Mouse (Mus musculus) intestine, embryonic 16.5 days (tissue): ENCODE measurements around the gene Cyb5r4. TPM values are rescaled to one million over a fixed set of nuclear protein-coding genes. Genes with fewer than 3 reads are reported as not detected.

Experiments used
- ATAC-seq: fragments of 200-750 bp; cut with Nextera tagmentation; 2 replicates; pipeline ENCODE4 v1.8.0; 2017; ENCODE audit warnings: moderate TSS enrichment, moderate library complexity
- H3K27ac ChIP-seq: fragments of 300-500 bp; sonication (generic); 2 replicates; pipeline ENCODE4 v1.5.1; 2014; ENCODE audit warnings: mild to moderate bottlenecking, low read length
- H3K27me3 ChIP-seq: fragments of 300-500 bp; sonication (generic); replicated peaks from 2 replicates; pipeline ENCODE4 v1.6.1; 2014; ENCODE audit warnings: low read length, control low read depth, mixed read lengths; ENCODE audit not compliant: control insufficient read depth, insufficient read depth
- H3K36me3 ChIP-seq: fragments of 300-500 bp; sonication (generic); 2 replicates; pipeline ENCODE4 v1.6.1; 2014; ENCODE audit warnings: low read length, control low read depth; ENCODE audit not compliant: control insufficient read depth, insufficient read depth
- H3K4me1 ChIP-seq: fragments of 300-500 bp; sonication (generic); 2 replicates; pipeline ENCODE4 v1.6.1; 2014; ENCODE audit warnings: low read length, control low read depth, mixed read lengths; ENCODE audit not compliant: control insufficient read depth, insufficient read depth
- H3K4me2 ChIP-seq: fragments of 300-500 bp; sonication (generic); 2 replicates; pipeline ENCODE4 v1.6.1; 2014; ENCODE audit warnings: low read depth, low read length, control low read depth
- H3K4me3 ChIP-seq: fragments of 300-500 bp; sonication (generic); 2 replicates; pipeline ENCODE4 v1.5.1; 2014; ENCODE audit warnings: mild to moderate bottlenecking, low read length
- H3K9ac ChIP-seq: fragments of 300-500 bp; sonication (generic); 2 replicates; pipeline ENCODE4 v1.6.1; 2014; ENCODE audit warnings: low read depth, low read length
- H3K9me3 ChIP-seq: fragments of 300-500 bp; sonication (generic); 2 replicates; pipeline ENCODE4 v1.6.1; 2016; ENCODE audit warnings: low read length, control low read depth; ENCODE audit not compliant: control insufficient read depth
- WGBS: fragments of 180-500 bp; shearing (Covaris S2); extraction: QIAGEN DNeasy Blood & Tissue Kit; methylation state at CpG from one replicate; pipeline ENCODE4 v1.1.7; 2014; 5-methylcytosine and 5-hydroxymethylcytosine counted together
- polyA plus RNA-seq: library from polyadenylated mRNA; unstranded; fragments of >200 nt; fragmentation: Nextera tagmentation; extraction: Ambion mirVana; gene quantifications from 2 replicates; pipeline ENCODE4 v1.2.1, GENCODE M21; 2015

The Cyb5r4 gene
- polyA plus RNA-seq, 1 experiment from 2014 or later, result 56.4 TPM

DNA sequence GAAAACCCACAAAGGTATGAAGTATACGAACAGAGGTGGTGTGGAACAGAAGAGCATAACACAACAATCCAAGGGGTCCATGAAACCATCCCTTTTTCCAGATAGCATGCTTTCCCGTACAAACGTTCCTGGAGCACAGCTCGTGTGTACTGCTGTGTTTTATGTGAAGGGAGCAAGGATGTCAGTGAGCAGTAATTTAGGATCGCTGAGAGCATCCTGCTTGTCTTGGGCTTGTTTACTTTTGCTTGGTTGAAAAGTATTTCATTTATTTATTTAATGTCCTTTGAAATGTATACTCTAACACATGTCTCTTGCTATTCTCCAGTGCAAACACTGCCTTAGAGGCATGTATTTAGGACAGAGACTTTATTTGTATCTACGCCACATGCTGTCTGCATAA, 36.7 kb upstream of the Cyb5r4 start:
- WGBS, result 37% methylated on average over 6 of the region's 6 CpGs
- no peak for ATAC-seq

DNA sequence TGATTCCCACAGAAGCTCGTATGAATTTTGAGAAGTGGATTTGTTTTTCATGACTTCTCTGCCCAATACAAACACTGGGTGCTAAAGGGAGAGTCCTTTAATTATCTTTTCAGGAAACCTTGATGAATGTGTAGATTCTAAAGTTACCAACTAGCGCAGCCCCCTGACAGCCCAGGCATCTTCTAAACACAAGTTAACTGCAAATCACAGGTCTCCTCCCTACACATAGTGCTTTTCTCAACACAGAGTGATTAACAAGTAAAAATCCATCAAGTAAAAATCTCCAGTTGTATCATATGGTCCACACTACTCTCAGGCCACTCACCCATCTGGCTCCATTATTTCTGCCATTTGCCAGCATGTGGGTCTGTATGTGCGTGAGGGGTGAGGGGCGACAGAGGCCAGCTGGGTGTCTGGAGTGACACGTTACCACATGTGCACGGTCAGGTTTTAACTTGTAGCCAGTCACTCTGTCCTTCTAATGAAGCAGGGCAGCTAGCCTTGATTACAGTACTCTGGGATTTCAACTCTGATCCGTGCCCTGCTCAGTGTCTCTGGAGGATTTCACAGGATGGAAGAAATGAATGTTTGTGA, 35.0 kb upstream of the Cyb5r4 start:
- H3K4me3 ChIP-seq, result no peak overlapping the region
- no peaks in the 10 kb centered on the region for H3K4me1 ChIP-seq
- no peak for ATAC-seq
- H3K9me3 ChIP-seq, result no peaks in the 10 kb centered on the region
- no peaks in the 10 kb centered on the region for H3K27me3 ChIP-seq
- H3K4me2 ChIP-seq, result no peak overlapping the region
- no peak overlapping the region for H3K9ac ChIP-seq
- H3K27ac ChIP-seq, result no peak overlapping the region
- H3K36me3 ChIP-seq, result no peaks in the 10 kb centered on the region
- 60% methylated on average over 7 of the region's 7 CpGs for WGBS

More for the DNA sequence above, 36.7 kb upstream of the Cyb5r4 start:
- Histone ChIP-seq H3K4me1 (no peaks in the 10 kb centered on the region), H3K4me2 (no peak overlapping the region), H3K4me3 (no peak overlapping the region), H3K9ac (no peak overlapping the region), H3K27me3 (no peaks in the 10 kb centered on the region), H3K36me3 (no peaks in the 10 kb centered on the region), H3K27ac (no peak overlapping the region), H3K9me3 (no peaks in the 10 kb centered on the region)

DNA sequence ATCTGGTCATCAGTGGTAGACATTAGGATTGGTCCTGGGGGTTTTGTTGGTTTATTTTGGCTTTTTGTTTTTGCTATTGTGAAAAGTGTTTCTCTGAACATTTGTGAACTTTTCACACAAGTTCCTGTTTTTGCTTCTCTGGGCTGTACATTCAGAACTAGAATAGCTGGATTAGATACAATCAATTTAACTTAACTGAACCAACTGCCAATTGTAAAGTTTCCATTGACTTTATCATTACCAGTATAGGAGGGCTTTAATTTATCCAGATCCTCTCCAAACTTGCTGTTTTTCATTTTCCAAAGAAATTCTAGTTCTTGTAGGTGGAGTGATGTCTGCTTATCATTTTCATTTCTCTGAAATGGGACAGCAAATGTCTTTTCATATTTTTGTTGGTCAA, 32.0 kb upstream of the Cyb5r4 start:
- ATAC-seq, result no peak
- Histone ChIP-seq H3K4me3 (no peak overlapping the region), H3K27ac (no peak overlapping the region), H3K9ac (no peak overlapping the region), H3K4me2 (no peak overlapping the region), H3K27me3 (no peaks in the 10 kb centered on the region), H3K36me3 (no peaks in the 10 kb centered on the region), H3K4me1 (no peaks in the 10 kb centered on the region), H3K9me3 (no peaks in the 10 kb centered on the region)

DNA sequence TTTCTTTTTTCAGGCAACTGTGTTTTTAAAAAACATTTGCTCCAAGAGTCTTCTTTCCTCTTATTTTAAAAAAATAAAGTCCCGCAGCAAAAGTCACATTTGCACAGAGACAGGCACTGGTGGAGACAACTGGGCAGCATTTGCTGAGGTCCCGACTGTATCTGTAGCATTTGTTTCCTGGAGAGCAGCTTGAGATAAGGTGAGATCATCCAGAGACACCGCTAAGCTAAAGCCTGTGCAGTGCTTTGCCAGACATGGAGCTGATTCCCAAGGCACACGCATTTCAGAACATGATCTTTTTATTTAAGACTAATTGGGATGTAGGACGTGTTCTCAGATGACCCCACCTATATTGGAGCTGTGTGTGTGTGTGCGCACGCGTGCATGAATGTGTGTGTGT, 30.1 kb upstream of the Cyb5r4 start:
- ATAC-seq, result no peak
- Histone ChIP-seq H3K4me1 (no peaks in the 10 kb centered on the region), H3K9me3 (no peaks in the 10 kb centered on the region), H3K27ac (no peak overlapping the region), H3K4me3 (no peak overlapping the region), H3K9ac (no peak overlapping the region), H3K27me3 (no peaks in the 10 kb centered on the region), H3K36me3 (no peaks in the 10 kb centered on the region), H3K4me2 (no peak overlapping the region)
- WGBS, result 66% methylated on average over 8 of the region's 8 CpGs

DNA sequence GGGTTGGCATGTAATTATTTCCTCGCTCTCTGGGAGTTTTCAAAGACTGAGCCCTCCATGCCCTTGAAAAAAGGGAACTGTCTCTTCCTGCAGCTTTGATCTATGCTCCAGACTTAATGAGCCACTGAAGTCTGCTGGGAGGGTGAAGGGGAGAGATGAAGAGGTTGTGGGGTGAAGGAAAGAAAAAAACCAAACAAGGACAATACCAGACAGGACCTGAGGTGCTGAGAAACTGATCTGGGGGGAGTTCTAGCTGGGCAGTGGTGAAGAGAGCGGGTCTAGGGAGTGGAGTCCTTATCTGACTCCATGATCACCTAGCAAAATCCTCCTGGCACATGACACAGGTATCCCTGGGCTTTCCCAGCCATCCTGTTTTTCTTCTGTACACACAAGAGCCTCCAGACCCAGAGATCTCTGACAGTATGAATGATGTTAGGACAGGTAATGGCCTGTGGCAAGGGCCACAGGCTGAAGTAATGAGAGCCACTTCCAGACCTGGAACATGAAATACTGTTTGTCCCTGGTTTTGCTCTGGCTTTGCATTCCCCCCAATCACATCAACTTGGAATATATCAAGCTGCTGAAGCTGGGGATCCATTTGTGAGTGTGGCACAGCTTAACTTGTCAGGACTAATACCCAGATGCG, 24.6 kb upstream of the Cyb5r4 start:
- Histone ChIP-seq H3K9ac (no peak overlapping the region), H3K36me3 (no peaks in the 10 kb centered on the region), H3K9me3 (no peaks in the 10 kb centered on the region), H3K4me3 (no peak overlapping the region), H3K4me1 (no peaks in the 10 kb centered on the region), H3K4me2 (no peak overlapping the region), H3K27ac (no peak overlapping the region), H3K27me3 (no peaks in the 10 kb centered on the region)
- ATAC-seq, result no peak
- 55% methylated on average over 3 of the region's 3 CpGs for WGBS

DNA sequence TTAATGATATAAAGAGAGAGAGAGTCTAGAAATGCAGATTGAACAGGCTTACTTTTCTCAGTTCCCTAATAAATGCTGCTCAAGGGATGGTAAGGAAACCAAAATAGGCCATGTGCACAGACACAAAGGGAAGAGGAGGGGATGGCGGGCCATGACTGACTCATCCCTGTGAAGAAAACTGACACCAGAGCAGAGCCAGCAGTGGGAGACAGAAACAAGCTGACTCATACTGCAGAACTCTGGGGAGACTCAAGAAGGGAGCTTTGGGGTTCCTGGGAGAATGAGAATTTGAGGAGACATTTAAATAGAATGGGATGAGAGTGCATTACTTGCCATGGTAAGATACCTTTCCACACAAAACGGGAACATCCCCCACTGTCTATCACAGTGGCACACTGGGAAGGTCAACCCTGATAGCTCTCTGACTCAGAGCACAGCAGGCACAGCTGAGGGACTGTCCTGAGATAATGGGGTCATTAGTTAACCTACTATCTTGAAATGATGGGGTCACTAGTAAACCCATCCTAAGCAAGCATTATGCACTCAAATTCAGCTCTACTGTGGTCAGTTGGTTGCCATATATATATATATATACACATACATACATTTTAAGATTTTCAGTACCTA, 21.7 kb upstream of the Cyb5r4 start:
- ATAC-seq, result no peak
- Histone ChIP-seq H3K36me3 (no peaks in the 10 kb centered on the region), H3K27me3 (no peaks in the 10 kb centered on the region)

DNA sequence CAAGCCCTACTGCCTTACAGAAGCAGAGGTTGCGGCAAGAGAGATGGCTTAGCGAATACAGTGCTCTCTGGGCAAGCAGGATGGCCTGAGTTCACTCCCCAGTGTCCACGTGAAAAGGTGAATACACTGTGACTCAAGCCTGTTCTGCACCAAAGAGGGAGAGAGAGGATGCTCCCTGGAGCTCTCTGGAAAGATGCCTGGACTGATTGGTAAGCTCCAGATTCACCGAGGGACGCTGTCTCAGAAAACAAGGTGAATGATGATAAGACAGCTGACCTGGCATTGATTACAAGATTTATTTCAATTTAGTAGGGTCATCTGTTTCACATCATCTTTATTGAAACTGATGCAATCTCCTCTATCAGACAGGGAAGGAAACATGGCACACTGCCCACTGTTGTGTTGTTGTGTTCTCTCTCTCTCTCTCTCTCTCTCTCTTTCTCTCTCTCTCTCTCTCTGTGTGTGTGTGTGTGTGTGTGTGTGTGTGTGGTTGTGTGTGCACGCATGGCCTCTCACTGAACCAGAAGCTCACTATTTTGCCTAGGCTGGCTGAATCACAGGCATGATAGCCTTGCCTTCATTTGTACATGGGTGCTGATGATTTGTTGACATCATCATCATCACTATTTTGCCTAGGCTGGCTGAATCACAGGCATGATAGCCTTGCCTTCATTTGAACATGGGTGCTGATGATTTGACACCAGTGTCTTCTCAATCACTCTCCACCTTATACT, 16.9 kb upstream of the Cyb5r4 start:
- Histone ChIP-seq H3K4me3 (no peak overlapping the region), H3K27me3 (no peaks in the 10 kb centered on the region), H3K36me3 (no peaks in the 10 kb centered on the region), H3K4me1 (no peaks in the 10 kb centered on the region), H3K9me3 (no peaks in the 10 kb centered on the region), H3K27ac (no peak overlapping the region), H3K4me2 (no peak overlapping the region), H3K9ac (no peak overlapping the region)
- ATAC-seq, result no peak
- 65% methylated on average over 6 of the region's 6 CpGs for WGBS

More for the DNA sequence above, 21.7 kb upstream of the Cyb5r4 start:
- Histone ChIP-seq H3K9ac (no peak overlapping the region), H3K9me3 (no peaks in the 10 kb centered on the region), H3K4me1 (no peaks in the 10 kb centered on the region), H3K27ac (no peak overlapping the region), H3K4me2 (no peak overlapping the region), H3K4me3 (no peak overlapping the region)
- WGBS, result 67% methylated on average over 2 of the region's 2 CpGs

DNA sequence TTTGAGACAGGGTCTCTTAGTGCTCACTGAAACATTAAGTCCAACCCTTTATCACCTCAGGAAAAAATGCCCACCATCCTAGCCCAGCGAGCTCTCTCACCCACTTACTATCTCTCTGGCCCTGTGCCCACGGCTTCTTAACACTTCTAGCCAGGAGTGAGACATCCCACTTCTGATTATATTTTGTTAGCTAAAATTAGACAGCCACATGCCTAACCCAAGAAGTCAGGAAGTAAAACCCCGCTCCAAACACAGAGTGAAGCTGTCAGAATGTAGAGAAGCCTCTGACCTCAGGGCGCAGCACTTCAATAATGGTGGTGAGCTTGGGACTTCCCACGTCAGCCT, 16.4 kb upstream of the Cyb5r4 start:
- no peaks in the 10 kb centered on the region for H3K27me3 ChIP-seq
- no peaks in the 10 kb centered on the region for H3K36me3 ChIP-seq
- no peak overlapping the region for H3K4me2 ChIP-seq
- WGBS, result 56% methylated on average over 5 of the region's 5 CpGs
- H3K4me1 ChIP-seq, result no peaks in the 10 kb centered on the region
- no peak overlapping the region for H3K4me3 ChIP-seq
- no peak for ATAC-seq
- H3K9me3 ChIP-seq, result no peaks in the 10 kb centered on the region
- H3K27ac ChIP-seq, result no peak overlapping the region
- no peak overlapping the region for H3K9ac ChIP-seq

DNA sequence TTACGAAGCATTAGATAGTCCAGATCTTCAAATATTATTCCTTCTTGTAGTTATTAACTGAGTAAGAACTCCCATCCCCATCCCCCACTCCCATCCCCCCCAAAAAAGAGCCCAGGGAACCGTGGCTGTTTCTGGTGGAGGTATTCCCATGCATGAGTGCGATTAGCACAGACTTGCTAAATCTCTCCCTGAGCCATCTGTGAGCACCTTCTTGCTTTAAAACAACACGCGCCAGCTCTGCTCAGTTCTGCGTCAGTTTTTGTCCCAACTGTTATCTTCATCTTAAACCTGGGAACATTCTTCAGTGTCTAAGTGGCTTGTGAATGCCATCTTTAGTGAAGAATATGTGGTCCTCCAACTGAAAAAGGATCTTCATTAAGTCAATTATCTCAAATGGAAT, 13.3 kb upstream of the Cyb5r4 start:
- H3K4me1 ChIP-seq, result no peaks in the 10 kb centered on the region
- no peak for ATAC-seq
- no peaks in the 10 kb centered on the region for H3K36me3 ChIP-seq
- H3K9me3 ChIP-seq, result no peaks in the 10 kb centered on the region
- H3K4me3 ChIP-seq, result no peak overlapping the region
- WGBS, result 55% methylated on average over 6 of the region's 6 CpGs
- 0 out of 2 replicates have a peak, but pooled peaks cover 5% of the 10 kb centered on the region for H3K27me3 ChIP-seq
- H3K9ac ChIP-seq, result no peak overlapping the region
- no peak overlapping the region for H3K4me2 ChIP-seq
- H3K27ac ChIP-seq, result no peak overlapping the region
